Mouse (Mus musculus): Measurements from ENCODE around the gene Crb1. TPM values are rescaled to one million over a fixed set of nuclear protein-coding genes. Genes with fewer than 3 reads are reported as not detected.

Crb1 gene
- not detected in 2 replicates for polyA plus RNA-seq (2012; rRNA removed)

GRCm38 (mm10) chr1:139376638-139377286, at the start of gene Crb1:
Gene Crb1 (minus strand): TSS chr1:139377100.

GRCm38 (mm10) chr1:139421875-139422791, 45.2 kb upstream of the Crb1 start, which contains the start of gene Zbtb41:
Gene Zbtb41 (plus strand): TSS chr1:139422288.

Other genes starting within 250 kb of the Crb1 start
- gene Zbtb41, start 45.2 kb upstream of the Crb1 start, polyA plus RNA-seq (2012; rRNA removed), result 1.6 and 1.9 TPM in 2 replicates
- 6.8 and 7.7 TPM in 2 replicates for gene Aspm, start 77.7 kb upstream of the Crb1 start, polyA plus RNA-seq (2012; rRNA removed)
- gene F13b, start 124.6 kb upstream of the Crb1 start, polyA plus RNA-seq (2012; rRNA removed), result 15.2 and 17.0 TPM in 2 replicates
- gene Cfhr1, start 183.2 kb upstream of the Crb1 start, polyA plus RNA-seq (2012; rRNA removed), result 1.5 and 1.6 TPM in 2 replicates